Mouse (Mus musculus): ENCODE results near the gene Tbc1d10a. TPM values are rescaled to one million over a fixed set of nuclear protein-coding genes. Genes with fewer than 3 reads are reported as not detected.

Gene Tbc1d10a
- total and polyA plus RNA-seq, 3 experiments: 23.0 to 27.4 TPM; not detected in 1

DNA sequence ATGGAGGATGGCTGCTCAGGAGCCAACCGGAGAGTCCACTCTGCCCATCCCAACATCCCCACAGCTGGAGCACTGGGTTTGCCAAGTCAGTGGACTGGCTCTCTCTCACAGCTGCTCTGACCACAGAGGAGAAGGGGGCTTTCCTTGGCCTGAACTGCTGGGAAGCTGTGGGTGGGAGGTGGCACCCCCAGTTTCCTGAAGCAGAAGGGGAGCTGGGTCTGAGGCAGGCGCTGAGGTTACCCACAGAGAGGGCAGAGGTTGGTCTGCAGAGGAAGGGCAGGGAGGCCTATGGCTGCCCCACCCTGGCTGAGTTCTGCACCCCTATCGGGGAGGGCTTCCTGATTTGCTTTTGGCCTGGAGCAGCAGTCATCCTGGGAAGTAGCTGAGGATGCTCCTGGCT lies 64.8 kb downstream of the Tbc1d10a start:
- Histone ChIP-seq H3K4me3 (ENCODE audit: control insufficient read depth in 1 of 2, insufficient read depth in 1 of 2, low read depth in 2 of 2, low read length in 2 of 2) (no peak overlapping the region), H3K79me2 (ENCODE audit: control insufficient read depth, insufficient read depth, low read length, poor library complexity) (no peaks in the 10 kb centered on the region), H3K27ac (ENCODE audit: control insufficient read depth, low read depth, low read length) (no peak overlapping the region), H3K27me3 (ENCODE audit: control insufficient read depth in 1 of 2, insufficient read depth in 2 of 2, low read length in 2 of 2) (no peaks in the 10 kb centered on the region), H3K36me3 (ENCODE audit: control insufficient read depth in 1 of 2, insufficient read depth in 2 of 2, low read length in 2 of 2) (peaks cover 0 to 6% of the 10 kb centered on the region in 2 experiments; a peak in 2 of 4 replicates), H3K9me3 (replicated peaks; ENCODE audit: insufficient read depth, low read length) (no peaks in the 10 kb centered on the region), H3K9ac (ENCODE audit: control insufficient read depth, low read depth, low read length, poor library complexity, severe bottlenecking) (no peak overlapping the region), H3K4me1 (ENCODE audit: control insufficient read depth in 1 of 2, insufficient read depth in 2 of 2, low read length in 2 of 2) (peaks cover under 1 to 1% of the 10 kb centered on the region in 2 experiments; a peak in 3 of 4 replicates)
- no peak for DNase-seq (ENCODE audit: low read depth, low spot score)
- no peak for TF ChIP-seq HCFC1 (IDR thresholded peaks at IDR 0.05; ENCODE audit: low read depth, low read length)
- TF ChIP-seq E2F4 (IDR thresholded peaks at IDR 0.05; ENCODE audit: borderline replicate concordance, low read depth, low read length): no peak
- TF ChIP-seq ZKSCAN1 (IDR thresholded peaks at IDR 0.05; ENCODE audit: low read depth, low read length): no peak
- no peak for TF ChIP-seq MAFK (IDR thresholded peaks at IDR 0.05; ENCODE audit: borderline replicate concordance, low read depth, low read length)
- no peak for TF ChIP-seq ZNF384 (IDR thresholded peaks at IDR 0.05; ENCODE audit: low read depth, low read length)
- TF ChIP-seq MAZ (IDR thresholded peaks at IDR 0.05; ENCODE audit: low read depth, low read length): no peak
- TF ChIP-seq SIN3A (IDR thresholded peaks at IDR 0.05; ENCODE audit: low read length): no peak
- no peak for TF ChIP-seq NRF1 (IDR thresholded peaks at IDR 0.05; ENCODE audit: insufficient read depth, low read depth, low read length, poor library complexity, severe bottlenecking)
- TF ChIP-seq ZMIZ1 (IDR thresholded peaks at IDR 0.05; ENCODE audit: low read depth, low read length): no peak
- TF ChIP-seq TBP (IDR thresholded peaks at IDR 0.05; ENCODE audit: low read depth, low read length): no peak
- no peak for TF ChIP-seq TCF12 (IDR thresholded peaks at IDR 0.05; ENCODE audit: low read depth, low read length)
- no peak for TF ChIP-seq RCOR1 (IDR thresholded peaks at IDR 0.05; ENCODE audit: low read depth, low read length)
- TF ChIP-seq BHLHE40 (IDR thresholded peaks at IDR 0.05; ENCODE audit: borderline replicate concordance, low read depth, low read length): no peak
- TF ChIP-seq MYB (IDR thresholded peaks at IDR 0.05; ENCODE audit: low read depth, low read length): no peak
- TF ChIP-seq MAX (IDR thresholded peaks at IDR 0.05; ENCODE audit: low read length): no peak
- no peak for TF ChIP-seq ELF1 (IDR thresholded peaks at IDR 0.05; ENCODE audit: low read depth, low read length)
- TF ChIP-seq RAD21 (IDR thresholded peaks at IDR 0.05; ENCODE audit: low read depth, low read length): no peak
- TF ChIP-seq POLR2AphosphoS5 (IDR thresholded peaks at IDR 0.05; ENCODE audit: borderline replicate concordance, low read depth, low read length): no peak

DNA sequence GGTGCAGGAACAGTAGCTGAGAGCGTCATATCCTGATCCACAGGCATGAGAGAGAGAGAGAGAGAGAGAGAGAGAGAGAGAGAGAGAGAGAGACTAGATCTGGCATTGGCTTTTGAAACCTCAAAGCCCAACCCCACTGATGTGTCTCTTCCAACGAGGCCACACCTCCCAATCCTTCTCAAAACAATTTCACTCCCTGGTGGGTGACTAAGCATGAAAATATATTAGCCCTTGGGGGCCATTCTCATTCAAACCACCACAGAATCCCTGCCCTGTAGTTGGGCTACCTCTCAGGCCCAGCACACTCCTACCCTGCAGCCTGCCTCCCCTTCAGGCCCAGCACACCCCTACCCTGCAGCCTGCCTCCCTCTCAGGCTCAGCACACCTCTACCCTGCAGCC lies 66.3 kb downstream of the Tbc1d10a start:
- no peak overlapping the region for H3K4me3 ChIP-seq (ENCODE audit: control insufficient read depth in 1 of 2, insufficient read depth in 1 of 2, low read depth in 2 of 2, low read length in 2 of 2)

More for the DNA sequence above, 66.3 kb downstream of the Tbc1d10a start:
- H3K27ac ChIP-seq (ENCODE audit: control insufficient read depth, low read depth, low read length): no peak overlapping the region
- no peak for DNase-seq (ENCODE audit: low read depth, low spot score)
- no peaks in the 10 kb centered on the region for H3K4me1 ChIP-seq (ENCODE audit: control insufficient read depth in 1 of 2, insufficient read depth in 2 of 2, low read length in 2 of 2)
- H3K79me2 ChIP-seq (ENCODE audit: control insufficient read depth, insufficient read depth, low read length, poor library complexity): no peaks in the 10 kb centered on the region
- H3K27me3 ChIP-seq (ENCODE audit: control insufficient read depth in 1 of 2, insufficient read depth in 2 of 2, low read length in 2 of 2): no peaks in the 10 kb centered on the region
- H3K36me3 ChIP-seq (ENCODE audit: control insufficient read depth in 1 of 2, insufficient read depth in 2 of 2, low read length in 2 of 2): no peaks in the 10 kb centered on the region
- TF ChIP-seq CHD2 (IDR thresholded peaks at IDR 0.05; ENCODE audit: low read length) (no peak), BHLHE40 (IDR thresholded peaks at IDR 0.05; ENCODE audit: borderline replicate concordance, low read depth, low read length) (no peak), MYB (IDR thresholded peaks at IDR 0.05; ENCODE audit: low read depth, low read length) (no peak), MYC (IDR thresholded peaks at IDR 0.05; ENCODE audit: low read depth, low read length) (no peak)
- H3K9me3 ChIP-seq (replicated peaks; ENCODE audit: insufficient read depth, low read length): no peaks in the 10 kb centered on the region
- H3K9ac ChIP-seq (ENCODE audit: control insufficient read depth, low read depth, low read length, poor library complexity, severe bottlenecking): no peak overlapping the region
